Mouse (Mus musculus): Measurements from ENCODE around the gene Mrpl50. TPM values are rescaled to one million over a fixed set of nuclear protein-coding genes. Genes with fewer than 3 reads are reported as not detected.
A peak's percentile ranks its signal among the peaks of the same experiment; 100 is the strongest.
"Not testable (repeated sequence)": the region's sequence is repeated elsewhere in the genome, so short reads cannot be mapped to it uniquely, and the experiment has no call there.

The Mrpl50 gene
- polyA plus RNA-seq, 1 experiment from 2014 or later: 75.7 TPM

DNA sequence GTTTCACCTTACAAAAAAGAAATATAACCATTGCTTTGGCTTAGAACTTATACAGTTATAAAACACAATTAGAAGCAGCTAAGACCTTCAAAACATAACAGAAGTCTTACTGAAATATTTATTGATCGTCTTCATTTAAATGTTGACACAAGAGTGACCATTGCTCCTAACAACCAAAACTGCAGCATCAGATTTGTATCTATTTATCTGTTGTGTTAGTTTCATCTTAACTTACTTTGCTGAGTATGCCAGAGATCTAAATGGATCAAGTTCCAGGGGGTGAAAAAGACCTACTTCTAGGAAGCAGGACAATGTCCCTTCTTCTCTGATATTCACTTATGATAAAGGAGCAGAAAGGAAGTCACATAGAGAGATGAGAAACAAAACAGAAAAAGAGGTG lies 17.3 kb downstream of the Mrpl50 start:
- no peak overlapping the region for H3K9ac ChIP-seq (replicated peaks)
- no peaks in the 10 kb centered on the region for H3K27me3 ChIP-seq (replicated peaks)
- no peaks in the 10 kb centered on the region for H3K4me1 ChIP-seq
- H3K36me3 ChIP-seq: no peaks in the 10 kb centered on the region
- H3K4me2 ChIP-seq: no peak overlapping the region
- 88% methylated on average over 1 of the region's 1 CpGs for WGBS
- H3K9me3 ChIP-seq (replicated peaks): no peaks in the 10 kb centered on the region
- H3K4me3 ChIP-seq (replicated peaks): no peak overlapping the region
- H3K27ac ChIP-seq (replicated peaks): no peak overlapping the region
- no peak for ATAC-seq (ENCODE audit: low FRiP score)

DNA sequence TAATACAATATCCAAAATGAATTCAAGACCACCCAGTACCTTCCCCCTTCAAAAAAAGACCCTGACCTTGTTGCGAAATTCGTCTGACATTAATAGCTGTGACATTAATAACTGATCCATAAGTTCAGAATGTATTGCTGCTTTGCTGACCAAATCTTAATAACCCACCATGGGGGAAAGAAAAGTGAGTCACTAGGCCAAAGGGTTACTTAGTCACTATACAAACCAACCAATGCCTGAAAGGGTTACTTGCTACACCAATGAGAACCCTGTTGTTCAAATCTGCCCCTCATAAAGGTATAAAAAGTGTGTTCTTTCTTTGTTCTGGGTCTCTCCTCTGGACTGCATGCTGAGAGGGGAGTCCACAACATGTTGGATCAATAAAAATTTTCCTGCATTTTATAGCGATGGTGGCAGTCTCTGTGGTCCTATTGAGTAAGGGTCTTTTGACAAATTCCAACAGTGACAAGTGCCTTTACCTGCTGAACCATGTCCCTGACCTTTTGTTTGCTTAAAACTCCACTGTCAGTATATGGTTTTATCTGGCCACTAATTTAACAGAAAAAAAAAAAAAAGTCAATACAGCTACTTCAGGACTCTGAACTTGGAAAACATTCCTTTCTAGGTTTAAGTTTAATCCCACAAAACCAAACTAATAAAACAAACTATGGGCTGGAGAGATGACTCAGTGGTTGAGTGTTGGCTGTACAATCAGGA lies 34.8 kb downstream of the Mrpl50 start:
- WGBS: 67% methylated on average over 3 of the region's 3 CpGs
- H3K9ac ChIP-seq (replicated peaks); H3K4me3 ChIP-seq (replicated peaks); H3K4me1 ChIP-seq; H3K4me2 ChIP-seq; ATAC-seq (ENCODE audit: low FRiP score); H3K27ac ChIP-seq (replicated peaks); H3K36me3 ChIP-seq; H3K27me3 ChIP-seq (replicated peaks); H3K9me3 ChIP-seq (replicated peaks): not testable (repeated sequence)

DNA sequence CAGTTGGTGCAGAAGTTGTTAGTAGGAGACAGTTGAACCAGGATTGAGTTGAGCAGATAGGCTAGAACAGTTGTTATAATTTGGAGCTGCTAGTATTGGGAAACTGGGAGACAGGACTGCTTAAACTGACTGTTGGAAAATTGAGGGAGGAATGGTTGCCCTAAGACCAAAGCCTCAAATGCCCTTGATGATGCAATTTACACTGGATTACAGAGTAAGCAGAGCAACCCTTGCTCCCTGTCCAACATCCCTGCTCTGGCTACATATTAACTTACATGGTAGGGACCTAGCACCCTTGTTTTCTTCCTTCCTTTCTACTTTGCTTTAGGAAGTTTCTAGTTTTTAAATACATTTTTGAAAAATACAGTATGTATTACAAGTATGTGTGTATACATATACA lies 35.5 kb downstream of the Mrpl50 start:
- 0 out of 2 replicates have a peak, but pooled peaks cover 1% of the 10 kb centered on the region for H3K4me1 ChIP-seq
- H3K9ac ChIP-seq (replicated peaks): no peak overlapping the region
- ATAC-seq (ENCODE audit: low FRiP score): no peak
- H3K27ac ChIP-seq (replicated peaks): no peak overlapping the region
- H3K9me3 ChIP-seq (replicated peaks): no peaks in the 10 kb centered on the region
- no peaks in the 10 kb centered on the region for H3K27me3 ChIP-seq (replicated peaks)
- H3K36me3 ChIP-seq: no peaks in the 10 kb centered on the region
- no peak overlapping the region for H3K4me2 ChIP-seq
- no peak overlapping the region for H3K4me3 ChIP-seq (replicated peaks)

DNA sequence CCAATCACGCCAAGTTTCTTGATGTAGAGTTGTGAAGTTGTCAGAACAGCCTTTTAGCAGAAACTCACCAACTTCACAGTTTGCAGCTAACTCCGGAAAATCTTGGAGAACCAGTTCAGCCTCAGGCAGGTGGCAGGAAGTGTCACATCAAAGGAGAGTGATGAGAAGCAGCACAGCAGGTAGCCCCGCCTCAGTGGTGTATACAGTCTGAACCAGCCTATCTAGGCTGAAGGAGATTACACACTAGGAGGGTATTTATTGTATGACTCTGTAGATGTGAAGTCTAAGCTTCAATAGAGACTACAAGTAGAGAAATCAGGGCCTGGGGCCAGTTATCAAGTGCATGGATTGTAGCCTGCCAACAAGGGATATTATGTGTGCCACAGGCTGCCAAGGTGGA lies 40.0 kb downstream of the Mrpl50 start:
- Histone ChIP-seq H3K27ac (replicated peaks) (no peak overlapping the region), H3K9me3 (replicated peaks) (no peaks in the 10 kb centered on the region)
- WGBS: 58% methylated on average over 3 of the region's 3 CpGs

DNA sequence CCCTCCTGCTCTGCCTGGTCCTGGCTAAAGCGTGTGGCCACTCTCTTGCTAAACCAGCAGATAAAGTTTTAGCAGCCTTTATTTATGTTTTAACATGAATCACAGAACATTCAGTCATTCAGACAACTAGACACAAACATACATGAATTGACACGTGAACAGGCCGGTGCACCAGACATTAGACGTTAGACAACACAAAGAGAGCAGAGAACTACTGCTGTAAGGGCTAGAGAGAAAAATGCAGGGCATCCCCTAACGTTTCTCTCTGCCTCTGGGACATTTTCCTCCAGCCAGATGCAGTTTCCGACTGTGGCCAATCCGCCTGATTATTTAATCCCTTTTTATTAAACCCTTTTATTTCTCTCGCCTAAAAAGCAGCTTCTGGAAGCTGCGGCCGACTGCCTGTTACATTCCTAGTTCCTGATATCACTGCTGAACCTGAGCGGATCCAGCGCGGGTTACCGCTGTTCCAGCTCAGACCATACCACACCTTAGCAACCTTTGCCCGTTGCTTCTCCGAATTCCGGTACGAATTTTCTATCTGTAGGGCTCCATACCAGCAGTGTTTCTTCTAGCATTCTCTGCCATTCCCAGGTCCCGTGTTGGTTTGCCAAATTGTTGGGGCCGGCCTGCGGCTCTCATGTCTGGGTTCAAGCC lies 40.7 kb downstream of the Mrpl50 start:
- Histone ChIP-seq H3K36me3 (no peaks in the 10 kb centered on the region), H3K9me3 (replicated peaks) (no peaks in the 10 kb centered on the region), H3K9ac (replicated peaks) (no peak overlapping the region; the same call in 1 of the 2 replicates), H3K4me2 (peak overlapping the region; percentile 34), H3K4me3 (replicated peaks) (no peak overlapping the region), H3K4me1 (peaks cover 8% of the 10 kb centered on the region), H3K27me3 (replicated peaks) (no peaks in the 10 kb centered on the region), H3K27ac (replicated peaks) (no peak overlapping the region)
- no peak for ATAC-seq (ENCODE audit: low FRiP score)
- 23% methylated on average over 21 of the region's 21 CpGs for WGBS

More for the DNA sequence above, 40.0 kb downstream of the Mrpl50 start:
- H3K4me1 ChIP-seq: peaks cover 8% of the 10 kb centered on the region
- H3K9ac ChIP-seq (replicated peaks): no peak overlapping the region
- no peak for ATAC-seq (ENCODE audit: low FRiP score)
- no peaks in the 10 kb centered on the region for H3K27me3 ChIP-seq (replicated peaks)
- H3K4me3 ChIP-seq (replicated peaks): no peak overlapping the region
- no peaks in the 10 kb centered on the region for H3K36me3 ChIP-seq
- H3K4me2 ChIP-seq: 0 out of 2 replicates have a peak overlapping the region, but pooled peaks have one; percentile 34

DNA sequence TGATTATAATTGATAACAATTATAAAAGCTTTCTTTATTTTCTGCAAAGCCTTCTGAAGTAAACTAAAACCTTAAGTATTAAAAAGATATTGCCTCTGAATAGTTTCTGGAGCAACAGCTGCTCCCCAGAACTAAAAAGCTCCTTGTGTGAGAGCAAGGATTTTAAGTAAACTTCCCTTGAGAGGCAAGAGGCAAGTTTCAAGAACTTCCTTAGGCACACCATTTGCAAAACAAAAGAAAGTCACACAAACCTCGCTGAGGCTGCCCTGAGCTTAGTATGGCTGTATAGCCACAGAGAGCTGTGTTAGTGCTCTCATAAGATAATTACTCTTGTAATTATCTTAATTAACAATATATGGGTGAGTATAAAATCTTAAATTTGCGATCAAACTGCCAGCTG lies 41.9 kb downstream of the Mrpl50 start:
- not testable (repeated sequence) for H3K27me3 ChIP-seq (replicated peaks); H3K4me3 ChIP-seq (replicated peaks); H3K9me3 ChIP-seq (replicated peaks); H3K4me2 ChIP-seq; H3K27ac ChIP-seq (replicated peaks); H3K9ac ChIP-seq (replicated peaks); ATAC-seq (ENCODE audit: low FRiP score); H3K36me3 ChIP-seq; H3K4me1 ChIP-seq
- 9% methylated on average over 2 of the region's 2 CpGs for WGBS

DNA sequence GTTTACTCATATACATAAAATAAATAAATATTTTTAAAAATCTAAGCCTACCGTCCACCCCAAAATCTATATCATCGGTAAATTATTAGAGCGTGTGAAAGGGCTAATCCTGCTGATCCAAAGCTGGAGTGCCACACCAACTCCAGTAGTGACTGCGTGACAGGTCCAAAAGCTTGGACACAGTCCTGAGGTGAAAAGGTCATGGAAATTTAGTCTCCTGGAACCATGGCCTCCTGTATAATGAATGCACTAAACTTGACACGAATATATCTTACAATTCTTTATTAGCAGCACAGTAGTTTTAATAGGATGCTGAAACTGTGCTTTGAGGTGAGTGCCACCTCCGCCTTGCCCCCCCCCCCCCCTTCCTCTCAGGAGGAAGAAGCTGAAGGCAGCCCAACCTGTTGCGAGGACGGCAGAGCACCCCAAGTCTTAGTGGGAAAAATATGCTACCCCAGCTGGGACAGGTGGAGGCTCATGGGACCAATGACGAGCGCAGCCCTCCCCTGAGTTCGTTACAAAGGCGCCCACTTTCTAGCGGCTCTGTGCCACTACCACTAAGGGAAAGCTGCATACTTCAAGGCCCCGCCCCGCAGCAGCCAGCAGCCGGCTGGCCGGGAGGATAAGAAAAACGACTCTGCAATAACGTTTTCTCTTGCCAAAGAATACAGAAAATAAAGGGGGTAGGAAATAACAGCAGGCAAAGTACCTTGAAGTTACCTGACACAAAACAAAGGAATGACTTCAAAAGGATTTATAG lies 42.6 kb downstream of the Mrpl50 start:
- H3K4me3 ChIP-seq (replicated peaks): peak overlapping the region; percentile 19
- no peaks in the 10 kb centered on the region for H3K36me3 ChIP-seq
- WGBS: 23% methylated on average over 19 of the region's 19 CpGs

DNA sequence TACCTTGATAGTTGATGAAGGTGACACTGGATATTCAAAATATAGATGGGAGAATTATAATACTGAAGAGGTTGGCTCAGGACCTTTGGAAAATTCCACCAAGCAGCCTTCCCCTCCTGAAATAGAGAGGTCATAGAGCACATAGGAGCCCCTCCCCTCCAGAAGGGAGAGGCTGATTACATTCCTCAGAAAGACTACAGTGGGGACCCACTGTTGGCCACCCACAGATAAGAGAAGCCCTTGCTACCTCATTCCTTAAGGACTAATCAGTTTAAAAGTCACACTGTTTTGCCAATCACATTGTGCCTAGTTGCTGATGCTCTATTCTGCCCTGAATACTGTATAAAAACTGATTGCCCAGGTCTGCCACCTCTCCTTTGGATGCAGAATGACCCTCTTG lies 46.3 kb downstream of the Mrpl50 start:
- ATAC-seq (ENCODE audit: low FRiP score): no peak

More for the DNA sequence above, 42.6 kb downstream of the Mrpl50 start:
- H3K9me3 ChIP-seq (replicated peaks): no peaks in the 10 kb centered on the region
- no peak overlapping the region for H3K27ac ChIP-seq (replicated peaks)
- peak overlapping the region; percentile 54 for H3K4me2 ChIP-seq
- no peaks in the 10 kb centered on the region for H3K27me3 ChIP-seq (replicated peaks)
- no peak overlapping the region for H3K9ac ChIP-seq (replicated peaks)
- H3K4me1 ChIP-seq: peaks cover 8% of the 10 kb centered on the region
- no peak for ATAC-seq (ENCODE audit: low FRiP score)

DNA sequence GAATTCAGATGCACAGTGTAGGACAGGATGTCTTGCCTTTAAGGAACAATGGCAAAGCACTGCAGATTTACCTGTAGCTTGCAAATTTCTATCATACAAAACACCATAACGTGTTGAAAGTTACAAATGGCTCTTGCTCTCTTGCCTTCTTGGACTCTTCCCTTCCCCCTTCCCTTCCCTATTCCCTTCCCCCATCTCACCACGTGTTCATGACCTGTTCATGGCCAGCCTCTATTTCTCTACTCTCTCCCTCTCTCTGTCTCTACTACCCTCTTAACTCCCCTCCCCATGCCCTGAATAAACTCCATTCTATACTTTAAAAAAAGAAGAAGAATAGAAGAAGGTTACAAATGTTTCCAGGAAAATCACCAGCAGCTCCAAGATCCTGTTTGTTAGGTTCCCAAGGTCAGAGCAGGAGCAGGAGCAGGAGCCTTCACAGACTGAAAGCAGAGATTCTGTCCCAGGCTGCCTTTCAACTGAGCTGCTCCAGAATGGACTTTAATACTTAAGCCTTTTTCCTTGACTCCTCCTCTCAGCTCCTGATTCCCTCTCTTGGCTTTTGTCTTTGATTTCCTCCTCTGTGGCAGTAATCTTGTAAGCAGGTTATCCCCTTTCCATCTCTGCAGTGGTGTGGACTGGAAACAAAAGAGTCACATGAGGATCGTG lies 47.3 kb downstream of the Mrpl50 start, which contains the start of gene Acnat1:
Gene Acnat1 (minus strand): TSS at position 478 of the 666 bp plus-strand sequence.
- no peak within 1 kb of the TSS for H3K9ac ChIP-seq (replicated peaks)
- H3K4me2 ChIP-seq: no peak within 1 kb of the TSS
- peaks cover 3% of the 10 kb centered on the region for H3K4me1 ChIP-seq
- ATAC-seq (ENCODE audit: low FRiP score): no peak
- no peaks in the 10 kb centered on the region for H3K36me3 ChIP-seq
- no peaks in the 10 kb centered on the region for H3K27me3 ChIP-seq (replicated peaks)
- 53% methylated on average over 3 of the region's 3 CpGs for WGBS
- no peak within 1 kb of the TSS for H3K4me3 ChIP-seq (replicated peaks)
- H3K9me3 ChIP-seq (replicated peaks): no peaks in the 10 kb centered on the region
- no peak within 1 kb of the TSS for H3K27ac ChIP-seq (replicated peaks)

More for the DNA sequence above, 46.3 kb downstream of the Mrpl50 start:
- H3K4me2 ChIP-seq: no peak overlapping the region
- peaks cover 4% of the 10 kb centered on the region for H3K4me1 ChIP-seq
- H3K27ac ChIP-seq (replicated peaks): no peak overlapping the region
- H3K4me3 ChIP-seq (replicated peaks): no peak overlapping the region
- no peak overlapping the region for H3K9ac ChIP-seq (replicated peaks)
- H3K27me3 ChIP-seq (replicated peaks): no peaks in the 10 kb centered on the region
- H3K36me3 ChIP-seq: no peaks in the 10 kb centered on the region
- no peaks in the 10 kb centered on the region for H3K9me3 ChIP-seq (replicated peaks)

DNA sequence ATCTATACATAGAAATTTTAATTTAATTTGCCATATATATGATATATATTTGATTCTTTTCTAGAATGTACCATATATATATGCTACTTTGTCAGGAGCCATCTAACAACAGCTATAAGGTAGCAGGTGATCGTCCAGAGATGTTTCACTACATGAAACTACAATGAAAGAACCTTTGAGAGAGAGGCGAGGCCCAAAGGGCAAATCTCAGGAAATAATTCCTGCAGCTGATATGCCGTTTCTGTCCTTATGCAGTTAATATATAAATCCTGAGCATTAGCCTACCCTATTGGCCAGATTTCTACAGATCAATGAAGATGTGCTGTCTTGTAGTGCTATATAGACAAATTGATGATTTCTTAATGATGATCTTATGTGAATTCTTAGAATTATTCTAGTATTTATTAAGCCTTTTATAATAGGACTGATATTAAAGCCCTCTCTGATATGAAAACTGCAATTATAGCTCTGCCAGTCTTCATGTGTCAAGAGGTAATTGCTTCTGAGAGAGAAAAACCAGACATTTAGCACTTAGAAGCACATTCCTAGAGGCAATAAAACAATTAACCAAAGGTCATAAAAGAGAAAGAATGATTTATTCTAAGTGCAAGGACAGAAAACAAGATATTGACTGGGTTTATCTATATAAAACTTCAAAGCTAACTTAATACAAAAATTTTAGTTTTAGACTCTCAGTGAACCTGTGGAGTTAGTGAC lies 51.3 kb downstream of the Mrpl50 start:
- WGBS: 78% methylated on average over 3 of the region's 3 CpGs
- Histone ChIP-seq H3K4me3 (replicated peaks) (no peak overlapping the region), H3K4me1 (no peaks in the 10 kb centered on the region), H3K9me3 (replicated peaks) (no peaks in the 10 kb centered on the region), H3K9ac (replicated peaks) (no peak overlapping the region), H3K27me3 (replicated peaks) (no peaks in the 10 kb centered on the region), H3K4me2 (no peak overlapping the region), H3K27ac (replicated peaks) (no peak overlapping the region), H3K36me3 (no peaks in the 10 kb centered on the region)
- ATAC-seq (ENCODE audit: low FRiP score): no peak

DNA sequence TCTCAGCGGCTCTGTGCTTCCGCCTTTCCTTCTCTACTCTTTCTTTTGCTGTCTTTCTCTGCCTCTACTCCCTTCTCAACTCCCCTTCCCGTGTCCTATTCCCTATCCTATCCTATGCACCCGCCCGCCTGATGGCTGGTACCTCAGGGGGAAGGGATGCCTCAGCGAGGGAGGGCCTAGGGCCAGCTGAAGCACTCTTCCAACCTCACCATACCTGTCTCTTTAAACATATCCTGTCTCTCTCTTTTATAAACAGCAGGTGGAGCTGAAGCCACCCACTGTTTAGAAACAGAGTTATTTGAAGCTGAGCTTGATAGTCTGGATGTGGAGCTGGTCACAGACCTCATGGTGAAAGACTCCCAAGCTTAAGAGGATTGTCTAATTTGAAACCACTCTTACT lies 53.5 kb downstream of the Mrpl50 start:
- Histone ChIP-seq H3K9ac (replicated peaks) (no peak overlapping the region), H3K4me2 (no peak overlapping the region), H3K4me1 (no peaks in the 10 kb centered on the region), H3K27me3 (replicated peaks) (no peaks in the 10 kb centered on the region), H3K4me3 (replicated peaks) (no peak overlapping the region), H3K27ac (replicated peaks) (no peak overlapping the region), H3K9me3 (replicated peaks) (no peaks in the 10 kb centered on the region), H3K36me3 (no peaks in the 10 kb centered on the region)
- 94% methylated on average over 6 of the region's 6 CpGs for WGBS
- no peak for ATAC-seq (ENCODE audit: low FRiP score)

Data from neural tube, embryonic 15.5 days (tissue).